Mouse (Mus musculus) small intestine, adult 2 months (tissue): ENCODE measurements around the gene Muc15.

Experiments
- CTCF ChIP-seq: fragments of 200-500 bp; IDR thresholded peaks from 2 replicates; pipeline ENCODE4 v1.5.1; 2012; ENCODE audit warnings: low read depth, mild to moderate bottlenecking, control low read depth, inconsistent platforms, low read length, moderate library complexity, mixed read lengths; ENCODE audit not compliant: insufficient replicate concordance, insufficient read length; ENCODE audit errors: extremely low read depth
- POLR2A ChIP-seq: fragments of 200-500 bp; IDR thresholded peaks from 2 replicates; pipeline ENCODE4 v1.6.1; 2012; ENCODE audit warnings: low read depth, mild to moderate bottlenecking, control low read depth, inconsistent platforms, low read length, moderate library complexity

- TF ChIP-seq POLR2A (no peak), CTCF (no peak)
These were observed at the start of gene Muc15 for GRCm38 (mm10) chr2:110721290-110721753.
